Mouse (Mus musculus): ENCODE measurements around the gene Ptpra. TPM values are rescaled to one million over a fixed set of nuclear protein-coding genes. Genes with fewer than 3 reads are reported as not detected.
"Not testable (repeated sequence)": the region's sequence is repeated elsewhere in the genome, so short reads cannot be mapped to it uniquely, and the experiment has no call there.

The Ptpra gene
- total and polyA plus RNA-seq, 3 experiments, result 38.5 to 73.3 (median 40.4) TPM

GRCm38 (mm10) chr2:130521927-130522326, 71.8 kb downstream of the Ptpra start:
- no peak overlapping the region for H3K9ac ChIP-seq (ENCODE audit: insufficient read depth, low read depth)
- H3K36me3 ChIP-seq (replicated peaks in 1 of 2; ENCODE audit: control insufficient read depth in 1 of 2, insufficient read depth in 1 of 2, low read length in 1 of 2), result peaks cover 34 to 84% of the 10 kb centered on the region in 2 experiments

GRCm38 (mm10) chr2:130525480-130525879, 75.4 kb downstream of the Ptpra start:
- H3K27ac ChIP-seq (ENCODE audit: insufficient read depth, low read depth); H3K9ac ChIP-seq (ENCODE audit: insufficient read depth, low read depth); DNase-seq (ENCODE audit: extremely low read depth); H3K27me3 ChIP-seq (replicated peaks); H3K9me3 ChIP-seq (replicated peaks; ENCODE audit: low read length); H3K4me2 ChIP-seq (ENCODE audit: insufficient read depth, low read depth, poor library complexity, severe bottlenecking); in situ Hi-C loops (cut with MboI; ENCODE audit: low pct_ligation_motif_present, low pct_unique_long_range_greater_than_20kb, low sequenced_read_pairs); H3K4me3 ChIP-seq (replicated peaks in 1 of 3; ENCODE audit: low read depth in 2 of 3, low read length in 2 of 3, poor library complexity in 1 of 3); dilution Hi-C loops (cut with MboI; ENCODE audit: extremely low pct_ligation_motif_present, extremely low pct_unique_long_range_greater_than_20kb, low sequenced_read_pairs); H3K79me2 ChIP-seq (replicated peaks; ENCODE audit: control insufficient read depth, extremely low read depth, insufficient read depth, poor library complexity, severe bottlenecking): not testable (repeated sequence)
- Histone ChIP-seq H3K36me3 (replicated peaks in 1 of 2; ENCODE audit: control insufficient read depth in 1 of 2, insufficient read depth in 1 of 2, low read length in 1 of 2) (peaks cover 17 to 69% of the 10 kb centered on the region in 2 experiments), H3K4me1 (ENCODE audit: control insufficient read depth in 1 of 2, insufficient read depth in 2 of 2) (peaks cover 14 to 21% of the 10 kb centered on the region in 2 experiments)
- TF ChIP-seq ZNF384 (IDR thresholded peaks at IDR 0.05; ENCODE audit: low read depth, low read length), result peak; percentile 18; the same call in 1 of the 2 replicates

More at GRCm38 (mm10) chr2:130521927-130522326, 71.8 kb downstream of the Ptpra start:
- Histone ChIP-seq H3K79me2 (replicated peaks; ENCODE audit: control insufficient read depth, extremely low read depth, insufficient read depth, poor library complexity, severe bottlenecking) (no peaks in the 10 kb centered on the region), H3K27me3 (replicated peaks) (no peaks in the 10 kb centered on the region), H3K4me2 (ENCODE audit: insufficient read depth, low read depth, poor library complexity, severe bottlenecking) (no peak overlapping the region), H3K4me3 (replicated peaks in 1 of 3; ENCODE audit: low read depth in 2 of 3, low read length in 2 of 3, poor library complexity in 1 of 3) (no peak overlapping the region), H3K27ac (ENCODE audit: insufficient read depth, low read depth) (no peak overlapping the region), H3K4me1 (ENCODE audit: control insufficient read depth in 1 of 2, insufficient read depth in 2 of 2) (0 out of 4 replicates have a peak, but pooled peaks cover 0 to 3% of the 10 kb centered on the region in 2 experiments), H3K9me3 (replicated peaks; ENCODE audit: low read length) (no peaks in the 10 kb centered on the region)
- in situ Hi-C loops (cut with MboI; ENCODE audit: low pct_ligation_motif_present, low pct_unique_long_range_greater_than_20kb, low sequenced_read_pairs) (no loop called here), dilution Hi-C loops (cut with MboI; ENCODE audit: extremely low pct_ligation_motif_present, extremely low pct_unique_long_range_greater_than_20kb, low sequenced_read_pairs) (no loop called here)
- no peak for TF ChIP-seq MEF2A (IDR thresholded peaks at IDR 0.05; ENCODE audit: borderline replicate concordance, low read depth, low read length)
- DNase-seq (ENCODE audit: extremely low read depth), result no peak

- Histone ChIP-seq H3K27me3 (replicated peaks) (no peaks in the 10 kb centered on the region), H3K4me1 (ENCODE audit: control insufficient read depth in 1 of 2, insufficient read depth in 2 of 2) (peaks cover 18 to 47% of the 10 kb centered on the region in 2 experiments), H3K9me3 (replicated peaks; ENCODE audit: low read length) (no peaks in the 10 kb centered on the region), H3K4me3 (replicated peaks in 1 of 3; ENCODE audit: low read depth in 2 of 3, low read length in 2 of 3, poor library complexity in 1 of 3) (no peak overlapping the region), H3K4me2 (ENCODE audit: insufficient read depth, low read depth, poor library complexity, severe bottlenecking) (no peak overlapping the region), H3K79me2 (replicated peaks; ENCODE audit: control insufficient read depth, extremely low read depth, insufficient read depth, poor library complexity, severe bottlenecking) (no peaks in the 10 kb centered on the region), H3K9ac (ENCODE audit: insufficient read depth, low read depth) (no peak overlapping the region), H3K27ac (ENCODE audit: insufficient read depth, low read depth) (no peak overlapping the region), H3K36me3 (replicated peaks in 1 of 2; ENCODE audit: control insufficient read depth in 1 of 2, insufficient read depth in 1 of 2, low read length in 1 of 2) (peaks cover 8 to 58% of the 10 kb centered on the region in 2 experiments)
- dilution Hi-C loops (cut with MboI; ENCODE audit: extremely low pct_ligation_motif_present, extremely low pct_unique_long_range_greater_than_20kb, low sequenced_read_pairs), result no loop called here
- no peak for DNase-seq (ENCODE audit: extremely low read depth)
- in situ Hi-C loops (cut with MboI; ENCODE audit: low pct_ligation_motif_present, low pct_unique_long_range_greater_than_20kb, low sequenced_read_pairs), result no loop called here
- no peak for TF ChIP-seq TBP (conservative IDR thresholded peaks at IDR 0.05; ENCODE audit: low read depth, low read length)
- no peak for TF ChIP-seq HCFC1 (IDR thresholded peaks at IDR 0.05; ENCODE audit: low read depth, low read length)
- no peak for TF ChIP-seq MAZ (IDR thresholded peaks at IDR 0.05; ENCODE audit: low read depth, low read length)
- no peak for TF ChIP-seq CHD1 (IDR thresholded peaks at IDR 0.05; ENCODE audit: low read depth, low read length)
- no peak for TF ChIP-seq ZC3H11A (IDR thresholded peaks at IDR 0.05; ENCODE audit: low read depth, low read length)
- TF ChIP-seq RAD21 (IDR thresholded peaks at IDR 0.05; ENCODE audit: low read depth, low read length), result peak; percentile 13
- TF ChIP-seq MYC (IDR thresholded peaks at IDR 0.05; ENCODE audit: low read depth, low read length), result no peak
These were observed 78.4 kb downstream of the Ptpra start for GRCm38 (mm10) chr2:130528457-130528856.

Data from CH12.LX (cell line).